5 mouse cellular contexts compared by ENCODE assay signal in genomic region chr6:117846671-117847070, GRCm38 (mm10). TPM values are rescaled to one million over a fixed set of nuclear protein-coding genes. Genes with fewer than 3 reads are reported as not detected.
DNase-seq lines count a peak whose midpoint lies in the region; TF ChIP-seq lines count a peak whose summit lies in the region.
"Not testable (repeated sequence)": the region's sequence is repeated elsewhere in the genome, so short reads cannot be mapped to it uniquely, and the experiment has no call there.

No protein-coding gene starts in this region.

- DNase-seq in layer of hippocampus, adult 2 months (ENCODE audit: low spot score in 2 of 2); left cerebral cortex, adult 2 months (ENCODE audit: extremely low spot score in 1 of 2, low spot score in 2 of 2): not testable (repeated sequence)
- peak; percentile 82 for DNase-seq in telencephalon, adult 2 months (ENCODE audit: low read depth, low spot score)

- WGBS in olfactory bulb, adult 2 months, result 50% methylated on average over 4 of the region's 4 CpGs

- TF ChIP-seq POLR2A in cortical plate, adult 2 months (IDR thresholded peaks at IDR 0.05; ENCODE audit: extremely low read depth, insufficient read depth, low read length); olfactory bulb, adult 2 months (IDR thresholded peaks at IDR 0.05; ENCODE audit: insufficient read depth, low read depth, low read length): not testable (repeated sequence)

- peak overlapping the region; percentile 85 for H3K27ac ChIP-seq in cortical plate, adult 2 months (ENCODE audit: insufficient read depth, low read length)
- peak overlapping the region; percentile 73 for H3K27ac ChIP-seq in layer of hippocampus, adult 2 months
- H3K27ac ChIP-seq in left cerebral cortex, adult 2 months, result peak overlapping the region; percentile 75
- H3K27ac ChIP-seq in olfactory bulb, adult 2 months (ENCODE audit: insufficient read depth, low read depth, low read length), result peak overlapping the region; percentile 16; the same call in 1 of the 2 replicates

- not testable (repeated sequence) for H3K4me1 ChIP-seq in cortical plate, adult 2 months (ENCODE audit: control insufficient read depth, insufficient read depth, low read length); olfactory bulb, adult 2 months (ENCODE audit: control insufficient read depth, insufficient read depth, low read length)

- not testable (repeated sequence) for TF ChIP-seq CTCF in cortical plate, adult 2 months (IDR thresholded peaks at IDR 0.05; ENCODE audit: extremely low read depth, insufficient read depth, low read length); olfactory bulb, adult 2 months (IDR thresholded peaks at IDR 0.05; ENCODE audit: insufficient read depth, low read depth, low read length)
- peak; percentile 55 for TF ChIP-seq CTCF in layer of hippocampus, adult 2 months (conservative IDR thresholded peaks at IDR 0.05)
- peak; percentile 35 for TF ChIP-seq CTCF in left cerebral cortex, adult 2 months (IDR thresholded peaks at IDR 0.05)

- not testable (repeated sequence) for H3K4me3 ChIP-seq in cortical plate, adult 2 months (ENCODE audit: insufficient read depth, low read length); layer of hippocampus, adult 2 months; left cerebral cortex, adult 2 months; olfactory bulb, adult 2 months (ENCODE audit: insufficient read depth, low read depth, low read length)

- intact Hi-C loops in left cerebral cortex, adult 2 months (cut with DNase I), result loop anchor here (2.0 kb wide), 1 partner anchor 68 kb away; no protein-coding TSS in a partner anchor

RNA-seq across cellular contexts. Expression of gene Zfp637, which starts 5.7 kb away (rescaled TPM):
- polyA plus RNA-seq in cortical plate, adult 2 months (2012; rRNA removed), result 66.7 and 74.5 TPM in 2 replicates
- 10 to 100 TPM; 46.5 to 52.6 TPM for total RNA-seq in layer of hippocampus, adult 2 months (2021)
- 10 to 100 TPM; 53.6 to 60.3 TPM for total RNA-seq in left cerebral cortex, adult 2 months (2021)
- polyA plus RNA-seq in olfactory bulb, adult 2 months (2012; ENCODE audit: insufficient read depth, insufficient read length, low replicate concordance, missing spikeins), result not detected in 2 replicates

RNA-seq across cellular contexts. Expression of gene Zfp239, which starts 15.2 kb away (rescaled TPM):
- 34.0 and 34.5 TPM in 2 replicates for polyA plus RNA-seq in cortical plate, adult 2 months (2012; rRNA removed)
- 10 to 100 TPM; 35.9 to 38.4 TPM for total RNA-seq in layer of hippocampus, adult 2 months (2021)
- total RNA-seq in left cerebral cortex, adult 2 months (2021), result 10 to 100 TPM; 44.7 to 49.2 TPM
- polyA plus RNA-seq in olfactory bulb, adult 2 months (2012; ENCODE audit: insufficient read depth, insufficient read length, low replicate concordance, missing spikeins), result not detected in 2 replicates

RNA-seq across cellular contexts. Expression of gene Hnrnpf, which starts 53.5 kb away (rescaled TPM):
- 101 and 111 TPM in 2 replicates for polyA plus RNA-seq in cortical plate, adult 2 months (2012; rRNA removed)
- total RNA-seq in layer of hippocampus, adult 2 months (2021), result 100 to 1,000 TPM; 123 TPM
- 100 to 1,000 TPM; 111 to 116 TPM for total RNA-seq in left cerebral cortex, adult 2 months (2021)
- 271 and 502 TPM in 2 replicates for polyA plus RNA-seq in olfactory bulb, adult 2 months (2012; ENCODE audit: insufficient read depth, insufficient read length, low replicate concordance, missing spikeins)

Comparison
In these comparisons a context has a peak if more than half of its experiments do, and no peak if none do; other contexts are left out.
1. H3K27ac ChIP-seq: peak in every context shown above with its lines; median percentile 85 in cortical plate, adult 2 months; 75 in left cerebral cortex, adult 2 months; 73 in layer of hippocampus, adult 2 months; 16 in olfactory bulb, adult 2 months.